Mouse (Mus musculus) limb, embryonic 11.5 days (tissue): ENCODE measurements around the gene Slc9a3r2. TPM values are rescaled to one million over a fixed set of nuclear protein-coding genes. Genes with fewer than 3 reads are reported as not detected.

Source experiments
- ATAC-seq: fragments of 200-750 bp; cut with Nextera tagmentation; 2 replicates; pipeline ENCODE4 v1.8.0; 2017; ENCODE audit warnings: low read depth; ENCODE audit not compliant: insufficient number of reproducible peaks, low FRiP score, low TSS enrichment
- DNase-seq: peaks from one replicate; pipeline ENCODE4 v3.0.0-alpha.2; 2015; ENCODE audit warnings: low spot score
- H3K27ac ChIP-seq: fragments of 300-500 bp; sonication (generic); replicated peaks from 2 replicates; pipeline ENCODE4 v1.5.1; 2014; ENCODE audit warnings: low read depth, mild to moderate bottlenecking, low read length
- H3K27me3 ChIP-seq: fragments of 300-500 bp; sonication (generic); 2 replicates; pipeline ENCODE4 v1.6.1; 2014; ENCODE audit warnings: mild to moderate bottlenecking, low read length, mixed read lengths; ENCODE audit not compliant: control insufficient read depth, insufficient read depth
- H3K36me3 ChIP-seq: fragments of 300-500 bp; sonication (generic); 2 replicates; pipeline ENCODE4 v1.6.1; 2014; ENCODE audit warnings: mild to moderate bottlenecking, low read length, moderate library complexity, mixed read lengths; ENCODE audit not compliant: control insufficient read depth, insufficient read depth
- H3K4me1 ChIP-seq: fragments of 300-500 bp; sonication (generic); 2 replicates; pipeline ENCODE4 v1.6.1; 2014; ENCODE audit warnings: low read length, mixed read lengths; ENCODE audit not compliant: control insufficient read depth, insufficient read depth
- H3K4me2 ChIP-seq: fragments of 300-500 bp; sonication (generic); 2 replicates; pipeline ENCODE4 v1.6.1; 2014; ENCODE audit warnings: low read depth, mild to moderate bottlenecking, moderate library complexity; ENCODE audit not compliant: severe bottlenecking
- H3K4me3 ChIP-seq: fragments of 300-500 bp; sonication (generic); 2 replicates; pipeline ENCODE4 v1.5.1; 2014; ENCODE audit warnings: low read depth, low read length
- H3K9ac ChIP-seq: fragments of 300-500 bp; sonication (generic); 2 replicates; pipeline ENCODE4 v1.6.1; 2014; ENCODE audit warnings: mild to moderate bottlenecking, low read length
- H3K9me3 ChIP-seq: fragments of 300-500 bp; sonication (generic); 2 replicates; pipeline ENCODE4 v1.6.1; 2016; ENCODE audit warnings: low read length; ENCODE audit not compliant: control insufficient read depth
- WGBS: fragments of 180-500 bp; shearing (Covaris S2); extraction: QIAGEN DNeasy Blood & Tissue Kit; methylation state at CpG from one replicate; pipeline ENCODE4 v1.1.7; 2014; 5-methylcytosine and 5-hydroxymethylcytosine counted together
- polyA plus RNA-seq: library from polyadenylated mRNA; unstranded; fragments of >200 nt; fragmentation: Nextera tagmentation; extraction: Ambion mirVana; gene quantifications from 2 replicates; pipeline ENCODE4 v1.2.1, GENCODE M21; 2014

The Slc9a3r2 gene
- polyA plus RNA-seq, 1 experiment from 2014 or later: 60.4 TPM

GRCm38 (mm10) chr17:24600502-24600901 lies 49.6 kb downstream of the Slc9a3r2 start:
- no peaks in the 10 kb centered on the region for H3K27me3 ChIP-seq
- H3K36me3 ChIP-seq: peaks cover 30% of the 10 kb centered on the region
- H3K4me2 ChIP-seq: no peak overlapping the region
- WGBS: 94% methylated on average over 4 of the region's 4 CpGs
- H3K4me1 ChIP-seq: no peaks in the 10 kb centered on the region
- H3K9me3 ChIP-seq: no peaks in the 10 kb centered on the region
- H3K9ac ChIP-seq: peak overlapping the region; percentile 5; the same call in 1 of the 2 replicates
- no peak for ATAC-seq
- H3K4me3 ChIP-seq: no peak overlapping the region
- no peak overlapping the region for H3K27ac ChIP-seq
- DNase-seq: no peak

- WGBS: 87% methylated on average over 3 of the region's 3 CpGs
- no peak for DNase-seq
Observed at GRCm38 (mm10) chr17:24597989-24598388, 52.1 kb downstream of the Slc9a3r2 start.

GRCm38 (mm10) chr17:24596471-24597183 lies 53.5 kb downstream of the Slc9a3r2 start:
- no peaks in the 10 kb centered on the region for H3K27me3 ChIP-seq
- H3K4me2 ChIP-seq: no peak overlapping the region
- H3K9ac ChIP-seq: no peak overlapping the region
- H3K36me3 ChIP-seq: peaks cover 44% of the 10 kb centered on the region
- no peak overlapping the region for H3K4me3 ChIP-seq
- H3K27ac ChIP-seq: no peak overlapping the region
- ATAC-seq (no peak), DNase-seq (no peak)
- no peaks in the 10 kb centered on the region for H3K4me1 ChIP-seq
- H3K9me3 ChIP-seq: no peaks in the 10 kb centered on the region
- 94% methylated on average over 19 of the region's 19 CpGs for WGBS

More at GRCm38 (mm10) chr17:24597989-24598388, 52.1 kb downstream of the Slc9a3r2 start:
- Histone ChIP-seq H3K9ac (no peak overlapping the region), H3K4me2 (no peak overlapping the region), H3K4me1 (no peaks in the 10 kb centered on the region), H3K36me3 (peaks cover 43% of the 10 kb centered on the region), H3K9me3 (no peaks in the 10 kb centered on the region), H3K4me3 (no peak overlapping the region), H3K27me3 (no peaks in the 10 kb centered on the region), H3K27ac (no peak overlapping the region)
- no peak for ATAC-seq

DNA sequence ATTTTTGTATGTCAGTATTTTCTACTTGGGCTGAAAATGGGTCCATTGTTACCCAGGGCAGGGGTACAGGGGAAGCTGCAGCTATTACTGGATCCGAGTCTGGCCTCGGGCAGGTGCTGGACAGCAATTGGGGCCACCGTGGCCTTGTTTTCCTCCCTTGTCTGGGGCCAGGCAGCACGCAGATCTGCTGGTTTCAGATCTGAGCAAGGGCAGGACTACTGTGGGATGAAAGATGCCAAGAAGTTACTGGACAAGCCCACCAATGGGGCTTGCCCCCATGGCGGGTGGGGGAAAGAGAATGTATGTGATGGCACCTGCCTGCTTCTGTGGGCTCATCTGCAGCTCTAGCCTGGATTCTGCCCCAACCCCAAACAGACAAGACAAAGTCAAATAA lies 54.1 kb downstream of the Slc9a3r2 start:
- H3K4me1 ChIP-seq: no peaks in the 10 kb centered on the region
- H3K4me2 ChIP-seq: no peak overlapping the region
- ATAC-seq (no peak), DNase-seq (no peak)
- no peak overlapping the region for H3K27ac ChIP-seq
- no peak overlapping the region for H3K9ac ChIP-seq
- 82% methylated on average over 5 of the region's 5 CpGs for WGBS
- peaks cover 43% of the 10 kb centered on the region for H3K36me3 ChIP-seq
- no peak overlapping the region for H3K4me3 ChIP-seq
- H3K9me3 ChIP-seq: no peaks in the 10 kb centered on the region
- H3K27me3 ChIP-seq: no peaks in the 10 kb centered on the region

- no peak overlapping the region for H3K9ac ChIP-seq
- ATAC-seq (no peak), DNase-seq (no peak)
- no peaks in the 10 kb centered on the region for H3K9me3 ChIP-seq
- H3K4me3 ChIP-seq: no peak overlapping the region
- peaks cover 41% of the 10 kb centered on the region for H3K36me3 ChIP-seq
- no peak overlapping the region for H3K27ac ChIP-seq
- H3K27me3 ChIP-seq: no peaks in the 10 kb centered on the region
- no peaks in the 10 kb centered on the region for H3K4me1 ChIP-seq
- no peak overlapping the region for H3K4me2 ChIP-seq
- 80% methylated on average over 17 of the region's 17 CpGs for WGBS
Observed at GRCm38 (mm10) chr17:24595126-24596072, 54.7 kb downstream of the Slc9a3r2 start.

- Histone ChIP-seq H3K36me3 (peaks cover 35% of the 10 kb centered on the region), H3K4me1 (no peaks in the 10 kb centered on the region), H3K9me3 (no peaks in the 10 kb centered on the region), H3K4me2 (no peak overlapping the region), H3K27ac (no peak overlapping the region), H3K27me3 (no peaks in the 10 kb centered on the region), H3K9ac (no peak overlapping the region), H3K4me3 (no peak overlapping the region)
- WGBS: 93% methylated on average over 26 of the region's 26 CpGs
- ATAC-seq (no peak), DNase-seq (no peak)
Observed at GRCm38 (mm10) chr17:24593992-24594890, 55.9 kb downstream of the Slc9a3r2 start.

DNA sequence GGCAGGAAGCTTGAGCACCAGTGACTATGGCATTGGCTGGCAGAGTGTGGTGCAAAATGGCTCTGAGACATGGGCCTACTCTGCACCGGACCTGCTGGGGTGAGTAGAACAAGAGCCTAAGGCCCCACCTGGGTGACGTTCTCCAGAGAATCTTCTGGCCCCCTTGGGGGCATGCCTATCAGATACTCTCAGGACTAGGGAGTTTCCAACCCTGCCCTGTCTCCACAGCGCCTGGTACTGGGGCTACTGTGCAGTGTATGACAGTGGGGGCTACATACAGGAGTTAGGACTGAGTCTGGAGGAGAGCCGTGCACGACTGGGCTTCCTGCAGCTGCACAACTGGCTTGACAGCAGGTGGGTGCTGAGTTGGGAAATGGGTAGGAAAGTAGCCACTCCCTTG lies 56.9 kb downstream of the Slc9a3r2 start:
- Histone ChIP-seq H3K27me3 (no peaks in the 10 kb centered on the region), H3K27ac (no peak overlapping the region), H3K9me3 (no peaks in the 10 kb centered on the region), H3K9ac (no peak overlapping the region), H3K36me3 (peaks cover 35% of the 10 kb centered on the region), H3K4me3 (no peak overlapping the region), H3K4me1 (no peaks in the 10 kb centered on the region), H3K4me2 (no peak overlapping the region)
- ATAC-seq (no peak), DNase-seq (no peak)
- WGBS: 82% methylated on average over 5 of the region's 5 CpGs

DNA sequence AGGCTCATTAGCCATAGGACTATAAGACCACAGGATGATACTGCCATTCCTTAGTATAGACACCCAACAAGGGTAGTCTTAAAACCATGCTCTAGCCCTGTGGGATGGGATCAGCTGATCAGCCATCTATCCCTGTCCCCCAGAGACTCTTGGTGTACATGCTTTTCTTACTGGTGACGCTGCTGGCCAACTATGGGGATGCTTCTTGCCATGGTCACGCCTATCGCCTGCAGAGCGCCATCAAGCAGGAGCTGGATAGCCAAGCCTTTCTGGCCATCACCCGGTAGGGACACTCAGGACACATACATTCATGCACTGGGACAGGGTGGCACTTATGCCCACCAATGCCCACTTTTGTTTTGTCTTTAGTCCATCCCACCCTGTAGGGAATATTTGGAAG lies 58.4 kb downstream of the Slc9a3r2 start:
- H3K36me3 ChIP-seq: peaks cover 26% of the 10 kb centered on the region
- no peak overlapping the region for H3K9ac ChIP-seq

More for the DNA sequence above, 58.4 kb downstream of the Slc9a3r2 start:
- Histone ChIP-seq H3K4me3 (no peak overlapping the region), H3K4me1 (no peaks in the 10 kb centered on the region), H3K4me2 (no peak overlapping the region), H3K27me3 (no peaks in the 10 kb centered on the region), H3K27ac (no peak overlapping the region), H3K9me3 (no peaks in the 10 kb centered on the region)
- no peak for DNase-seq
- 94% methylated on average over 5 of the region's 5 CpGs for WGBS
- ATAC-seq: no peak
